Mouse (Mus musculus) c-Kit-negative CD71-positive TER-119-positive erythroid progenitor cells, embryonic 14.5 days (primary cell): ENCODE data around the gene Slc7a7.
A peak's percentile ranks its signal among the peaks of the same experiment; 100 is the strongest.

Experiments
- DNase-seq: peaks from one replicate; pipeline ENCODE4 v3.0.0-alpha.2; 2013; ENCODE audit warnings: low read depth, low spot score

Slc7a7 gene

GRCm38 (mm10) chr14:54432837-54433830 is 15.6 kb upstream of the Slc7a7 start:
- DNase-seq, result no peak

GRCm38 (mm10) chr14:54432078-54432836 is 14.7 kb upstream of the Slc7a7 start:
- no peak for DNase-seq

- DNase-seq, result no peak
Observed at GRCm38 (mm10) chr14:54431334-54432077, 13.9 kb upstream of the Slc7a7 start, which contains the start of gene Mmp14. Mmp14 (plus strand) TSS chr14:54431612.

GRCm38 (mm10) chr14:54430406-54431145 is 13.0 kb upstream of the Slc7a7 start:
- DNase-seq, result no peak

- DNase-seq, result no peak
Observed at GRCm38 (mm10) chr14:54429332-54430093, 11.9 kb upstream of the Slc7a7 start.

GRCm38 (mm10) chr14:54428421-54428820 is 10.8 kb upstream of the Slc7a7 start:
- no peak for DNase-seq

- no peak for DNase-seq
Observed at GRCm38 (mm10) chr14:54427696-54428095, 10.1 kb upstream of the Slc7a7 start.

GRCm38 (mm10) chr14:54426689-54427398 is 9.3 kb upstream of the Slc7a7 start, which contains the start of gene Mrpl52:
Mrpl52 (plus strand) TSS chr14:54426909.
- peak; percentile 81 for DNase-seq

GRCm38 (mm10) chr14:54426003-54426688 is 8.6 kb upstream of the Slc7a7 start:
- DNase-seq, result no peak

- DNase-seq, result no peak
Observed at GRCm38 (mm10) chr14:54425540-54425939, 8.0 kb upstream of the Slc7a7 start.

- no peak for DNase-seq
Observed at GRCm38 (mm10) chr14:54424634-54425033, 7.1 kb upstream of the Slc7a7 start.

- no peak for DNase-seq
Observed at GRCm38 (mm10) chr14:54423406-54423805, 5.8 kb upstream of the Slc7a7 start.

- DNase-seq, result no peak
Observed at GRCm38 (mm10) chr14:54421014-54421413, 3.4 kb upstream of the Slc7a7 start.

- DNase-seq, result no peak
Observed at GRCm38 (mm10) chr14:54416830-54417229, 750 bp downstream of the Slc7a7 start.

GRCm38 (mm10) chr14:54416229-54416775 is 1.3 kb downstream of the Slc7a7 start:
- no peak for DNase-seq

GRCm38 (mm10) chr14:54415241-54416020 is 2.1 kb downstream of the Slc7a7 start:
- no peak for DNase-seq

GRCm38 (mm10) chr14:54413877-54414700 is 3.5 kb downstream of the Slc7a7 start:
- no peak for DNase-seq
